Mouse (Mus musculus): ENCODE measurements around the gene Dbp.

- TF ChIP-seq CTCF (IDR thresholded peaks at IDR 0.05; ENCODE audit: borderline replicate concordance, extremely low read depth, insufficient read depth, insufficient read length) (no peak), POLR2A (IDR thresholded peaks at IDR 0.05; ENCODE audit: borderline replicate concordance, extremely low read depth, insufficient read depth, insufficient read length, poor library complexity, severe bottlenecking) (no peak)
Measured at GRCm38 (mm10) chr7:45704730-45705442, at the start of gene Dbp.

All from brain, embryonic 14.5 days (tissue).